Mouse (Mus musculus): ENCODE measurements at regions not wholly inside any gene's neighbourhood (a gene's known extent, or its start where the extent isn't known, plus 50 kb on each side); places are given as distances from the start of the nearest gene placed in this dataset.

DNA sequence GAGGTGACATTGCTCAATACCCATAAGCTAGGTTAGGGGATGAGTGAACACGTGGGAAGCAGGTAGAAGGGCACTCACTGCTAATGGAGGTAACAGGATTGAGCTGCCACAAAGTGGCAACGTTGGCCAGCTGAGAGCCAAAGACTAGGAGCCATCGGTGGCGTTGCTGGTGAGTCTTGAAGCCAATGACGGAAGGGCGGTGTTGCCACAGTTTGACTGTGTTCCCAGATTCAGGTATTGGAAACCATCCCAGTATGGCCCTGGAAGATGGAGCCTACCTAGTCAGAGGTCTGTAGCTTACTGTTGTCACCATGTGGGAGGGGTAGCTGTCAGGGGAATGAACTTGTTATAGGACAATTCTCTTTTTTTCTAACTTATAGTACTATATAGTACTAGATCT lies 158.4 kb downstream of the Ly86 start:
- DNase-seq (ENCODE audit: low read depth, low spot score), result no peak

DNA sequence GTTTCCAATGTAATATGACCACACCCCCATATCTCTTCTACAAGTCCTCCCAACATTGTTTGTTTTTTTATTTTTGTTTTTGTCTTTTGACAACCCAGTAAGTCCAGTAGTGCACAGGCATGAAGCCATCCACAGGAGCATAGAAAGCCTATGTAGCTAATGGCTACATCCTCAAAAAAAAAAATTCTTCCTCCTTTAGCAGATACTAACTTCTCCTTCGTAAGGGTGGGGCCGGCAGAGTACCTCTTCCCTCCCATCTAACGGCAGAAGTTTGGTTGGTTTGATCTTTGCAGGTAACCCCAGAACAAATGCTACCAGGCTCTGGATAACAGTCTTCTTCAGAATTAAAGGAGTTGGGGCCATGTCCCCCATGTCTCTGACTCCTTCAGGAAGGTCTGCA lies 158.9 kb downstream of the Ly86 start:
- DNase-seq (ENCODE audit: low read depth, low spot score), result no peak

DNA sequence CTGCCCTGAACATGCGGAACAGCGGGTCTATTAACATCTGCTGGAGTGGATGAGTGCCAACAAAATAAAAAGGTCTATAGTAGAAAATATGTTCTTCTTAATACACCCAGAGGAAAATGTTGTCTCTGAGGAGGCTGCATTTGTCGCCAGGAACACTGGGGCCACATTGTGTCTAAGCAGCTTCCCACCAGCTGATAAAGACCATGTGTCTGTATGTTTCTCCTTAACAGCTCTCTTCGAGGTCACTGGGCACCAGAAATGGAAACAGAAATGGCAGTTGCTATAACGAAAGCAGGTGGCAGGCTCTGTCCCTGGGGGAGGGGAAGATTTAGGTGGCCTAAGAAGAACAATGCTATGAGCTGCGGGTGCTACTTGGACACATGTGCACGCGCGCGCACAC lies 159.4 kb downstream of the Ly86 start:
- no peak for DNase-seq (ENCODE audit: low read depth, low spot score)

DNA sequence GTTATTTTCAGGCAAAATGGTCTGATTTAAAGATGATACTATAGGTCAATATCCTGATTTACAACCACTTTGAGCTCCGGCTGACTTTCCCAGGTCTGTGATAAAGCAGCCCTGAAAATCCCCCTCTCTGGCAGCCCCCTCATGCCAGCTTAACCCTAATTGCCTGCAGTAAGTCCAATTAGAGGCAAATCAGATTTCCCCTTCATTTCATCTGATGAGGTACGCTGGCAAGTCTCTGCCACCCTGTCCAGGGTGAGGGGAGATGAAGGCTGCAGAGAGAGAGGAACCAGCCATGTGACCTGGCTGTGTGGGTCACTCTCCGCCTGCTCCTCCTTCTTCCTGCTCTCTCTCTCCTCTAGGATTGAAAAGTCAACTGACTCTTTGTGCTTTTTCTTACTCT lies 160.6 kb downstream of the Ly86 start:
- no peak for DNase-seq (ENCODE audit: low read depth, low spot score)

DNA sequence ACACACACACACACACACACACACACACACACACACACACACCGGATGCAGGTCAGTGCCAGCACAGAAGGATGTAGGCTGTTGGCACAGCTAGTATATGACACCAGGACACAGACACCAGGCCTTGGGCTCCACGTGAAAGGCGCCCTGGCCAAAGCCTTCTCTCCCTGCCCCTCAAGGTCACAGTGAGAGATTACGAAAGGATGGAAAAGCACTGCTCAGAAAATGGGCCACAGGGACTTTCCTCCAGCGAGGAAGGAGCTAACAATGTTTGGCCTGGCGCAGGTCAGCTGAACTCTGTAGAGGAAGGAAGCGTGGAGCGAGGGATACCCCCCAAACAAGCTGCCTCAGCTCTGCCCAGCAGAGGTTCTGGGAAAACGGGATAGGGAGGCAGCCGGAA lies 161.0 kb downstream of the Ly86 start:
- DNase-seq (ENCODE audit: low read depth, low spot score), result no peak

DNA sequence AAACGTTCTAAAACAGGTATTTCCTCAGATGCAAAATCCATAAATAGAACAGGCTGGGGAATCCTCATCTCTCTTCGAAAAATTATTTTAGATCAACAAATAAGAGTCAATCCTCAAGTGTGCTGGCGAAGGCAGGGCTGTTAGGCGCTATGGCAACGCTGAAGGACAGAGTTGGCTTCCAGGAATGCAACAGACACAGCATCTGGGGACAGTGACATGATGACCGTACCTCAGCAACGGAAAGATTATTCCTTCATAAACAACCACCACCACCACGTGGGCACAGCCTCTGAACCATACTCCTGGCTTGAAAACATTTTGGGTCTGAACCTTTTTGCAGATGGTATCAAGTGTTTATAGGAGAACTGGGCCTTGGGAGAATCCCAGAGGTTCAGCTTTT lies 161.7 kb downstream of the Ly86 start:
- no peak for DNase-seq (ENCODE audit: low read depth, low spot score)

DNA sequence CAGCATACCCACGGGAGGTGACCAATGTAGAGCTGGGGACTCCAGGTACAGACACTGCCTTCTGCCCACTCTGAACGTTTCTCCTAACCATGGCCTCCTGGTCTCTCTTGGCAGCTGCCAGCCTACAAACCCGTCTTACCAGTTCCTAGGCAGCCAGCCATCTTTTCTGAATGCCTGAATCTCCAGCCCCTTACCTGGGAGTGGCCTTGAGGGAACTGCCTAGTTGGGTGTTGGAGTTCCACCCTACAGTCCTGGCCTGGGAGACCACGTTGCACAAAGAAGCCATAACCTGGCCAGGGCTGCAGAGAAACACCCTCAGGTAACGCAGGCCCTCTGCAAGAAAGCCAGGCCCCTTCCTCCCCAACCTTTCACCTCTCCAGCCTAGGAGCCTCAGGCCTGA lies 162.1 kb downstream of the Ly86 start:
- no peak for DNase-seq (ENCODE audit: low read depth, low spot score)

DNA sequence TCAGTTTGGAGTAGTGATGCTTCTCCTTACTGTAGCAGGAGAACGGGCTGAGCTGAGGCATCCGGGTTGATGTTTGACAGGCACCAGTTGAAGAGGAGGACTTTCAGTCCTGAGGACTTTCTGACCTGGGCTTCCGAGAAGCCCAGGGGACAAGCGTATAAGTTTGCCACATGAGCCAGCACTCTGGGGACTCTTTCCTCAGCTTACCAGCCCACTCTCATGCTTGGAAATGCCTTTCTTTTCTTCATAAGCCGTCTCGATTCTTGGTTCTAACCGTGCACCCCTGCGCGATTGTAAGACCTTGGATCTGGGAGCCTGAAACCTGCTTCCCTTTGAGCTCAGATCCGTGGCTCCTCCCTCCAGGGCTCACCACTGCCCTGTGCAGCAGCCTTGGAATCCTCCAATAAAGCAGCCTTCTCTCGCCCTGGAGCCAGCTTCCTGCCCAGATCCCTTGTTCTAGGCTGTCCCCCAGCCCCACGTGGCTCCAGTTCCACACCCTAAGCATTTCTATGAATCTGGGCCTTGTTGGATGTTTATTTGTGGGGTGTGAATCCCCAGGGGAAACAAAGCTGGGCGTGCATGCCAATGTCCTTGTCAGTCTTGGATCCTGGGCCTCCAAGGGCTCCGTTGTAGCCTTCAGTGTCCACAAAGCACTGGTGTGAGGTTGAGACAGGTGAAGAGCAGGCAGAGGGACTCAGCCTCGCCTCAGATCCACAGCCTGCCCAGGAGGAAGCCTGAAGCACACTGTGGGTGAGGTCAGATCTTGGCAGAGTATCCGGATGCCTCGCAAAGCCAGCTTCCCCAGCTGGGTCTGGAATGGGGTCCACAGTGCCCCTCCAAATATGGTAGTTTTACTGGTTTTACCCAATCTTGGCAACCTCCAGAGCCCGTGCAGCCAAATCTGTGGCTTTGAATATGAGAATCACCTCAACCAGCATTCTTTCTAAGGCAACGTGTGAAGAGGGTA lies 163.7 kb downstream of the Ly86 start:
- DNase-seq (ENCODE audit: low read depth, low spot score), result no peak

DNA sequence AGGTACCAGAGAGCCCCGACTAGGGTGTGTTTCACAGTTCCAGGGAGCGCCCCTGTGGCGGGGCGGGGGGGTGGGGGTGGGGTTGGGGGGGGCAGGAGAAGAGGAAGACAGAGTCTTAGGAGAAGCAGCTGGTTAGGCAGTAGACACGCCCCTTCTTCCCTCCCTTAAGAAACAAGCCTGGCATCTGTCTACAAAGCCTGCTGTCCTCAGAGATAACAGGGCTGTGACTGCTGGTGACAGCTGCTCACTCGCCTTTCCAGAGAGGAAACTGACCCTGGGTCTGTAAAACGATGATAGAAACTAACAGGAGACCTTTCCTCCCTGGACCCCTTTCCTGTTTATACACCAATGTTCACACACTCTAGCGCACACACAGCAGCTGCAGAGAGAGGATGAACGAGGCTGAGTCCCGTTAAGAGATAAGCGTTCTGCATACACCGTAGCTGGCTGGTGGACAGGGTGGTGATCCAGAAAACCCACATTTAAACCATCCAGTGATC lies 164.4 kb downstream of the Ly86 start:
- DNase-seq (ENCODE audit: low read depth, low spot score), result no peak

DNA sequence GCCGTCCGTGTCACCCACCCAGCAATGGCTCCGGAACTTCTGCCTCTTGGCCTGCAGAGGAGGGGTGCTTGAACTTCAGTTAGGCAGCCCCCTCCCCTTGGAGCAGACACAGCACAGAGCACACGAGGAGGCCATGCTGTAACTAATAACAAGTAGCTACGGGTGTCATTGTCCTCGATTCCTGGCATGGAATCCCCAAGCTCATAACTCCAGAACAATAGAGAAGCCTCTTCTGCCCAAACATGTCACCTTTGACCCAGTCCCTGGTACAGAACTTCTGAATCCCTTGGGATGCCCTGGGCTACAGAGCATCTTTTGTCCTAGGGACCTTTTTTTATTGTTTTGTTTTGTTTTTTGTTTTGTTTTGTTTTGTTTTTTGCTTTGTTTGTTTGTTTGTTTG lies 165.5 kb downstream of the Ly86 start:
- no peak for DNase-seq (ENCODE audit: low read depth, low spot score)

DNA sequence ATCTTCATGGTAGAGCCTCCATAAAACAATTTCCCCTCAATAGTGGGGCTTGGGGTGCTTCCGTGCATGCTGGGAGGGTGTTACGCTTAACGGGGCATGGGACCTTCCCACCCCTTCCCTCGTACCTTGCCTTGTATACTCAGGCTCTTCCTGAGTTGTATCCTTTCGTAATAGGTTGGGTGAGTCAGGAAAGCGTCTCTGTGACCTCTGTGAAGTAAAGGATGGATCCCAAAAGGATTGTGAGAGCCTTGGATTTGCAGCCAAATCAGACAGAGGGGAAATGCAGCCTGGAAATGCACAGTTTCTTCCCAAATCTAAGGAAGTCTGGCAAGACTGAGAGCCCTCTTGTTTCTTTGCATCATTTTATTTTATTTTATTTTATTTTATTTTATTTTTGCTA lies 166.0 kb downstream of the Ly86 start:
- no peak for DNase-seq (ENCODE audit: low read depth, low spot score)

DNA sequence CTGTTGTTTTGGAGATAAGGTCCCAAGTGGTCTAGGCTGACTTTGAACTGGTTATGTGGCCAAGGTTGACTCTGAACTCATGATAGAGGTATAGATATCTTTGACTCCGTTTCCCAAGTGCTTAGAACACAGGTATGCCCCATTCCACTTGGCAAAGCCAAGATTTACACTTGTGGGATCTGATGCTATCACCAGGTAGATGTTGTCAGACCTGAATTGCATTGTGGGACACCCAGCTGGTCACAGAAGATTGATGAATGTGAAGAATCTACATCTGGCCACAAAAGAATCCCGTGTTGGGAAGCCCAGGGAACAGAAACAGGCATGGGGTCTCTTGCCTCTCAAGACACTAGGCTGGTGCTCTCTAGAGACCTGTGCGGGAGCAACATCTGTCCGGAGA lies 166.4 kb downstream of the Ly86 start:
- DNase-seq (ENCODE audit: low read depth, low spot score), result no peak

DNA sequence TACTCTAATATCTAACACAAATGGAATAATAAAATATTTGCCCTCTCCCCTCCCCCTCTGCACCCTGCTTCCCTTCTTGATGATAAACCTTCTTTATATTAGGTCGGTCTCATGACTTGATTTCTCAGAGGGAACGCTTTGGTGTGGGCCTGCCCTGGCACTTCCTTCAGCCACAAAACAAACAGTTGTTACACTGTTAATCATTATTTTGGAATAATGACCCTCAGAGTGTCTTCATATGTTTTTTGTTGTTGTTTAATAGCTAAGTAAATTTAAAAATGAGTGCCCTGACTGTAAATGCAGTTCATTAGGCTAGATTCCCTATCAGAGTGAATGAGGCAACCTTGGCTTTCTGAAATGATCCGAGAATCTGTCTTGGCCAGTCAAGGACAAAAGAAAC lies 167.8 kb downstream of the Ly86 start:
- DNase-seq (ENCODE audit: low read depth, low spot score), result no peak

DNA sequence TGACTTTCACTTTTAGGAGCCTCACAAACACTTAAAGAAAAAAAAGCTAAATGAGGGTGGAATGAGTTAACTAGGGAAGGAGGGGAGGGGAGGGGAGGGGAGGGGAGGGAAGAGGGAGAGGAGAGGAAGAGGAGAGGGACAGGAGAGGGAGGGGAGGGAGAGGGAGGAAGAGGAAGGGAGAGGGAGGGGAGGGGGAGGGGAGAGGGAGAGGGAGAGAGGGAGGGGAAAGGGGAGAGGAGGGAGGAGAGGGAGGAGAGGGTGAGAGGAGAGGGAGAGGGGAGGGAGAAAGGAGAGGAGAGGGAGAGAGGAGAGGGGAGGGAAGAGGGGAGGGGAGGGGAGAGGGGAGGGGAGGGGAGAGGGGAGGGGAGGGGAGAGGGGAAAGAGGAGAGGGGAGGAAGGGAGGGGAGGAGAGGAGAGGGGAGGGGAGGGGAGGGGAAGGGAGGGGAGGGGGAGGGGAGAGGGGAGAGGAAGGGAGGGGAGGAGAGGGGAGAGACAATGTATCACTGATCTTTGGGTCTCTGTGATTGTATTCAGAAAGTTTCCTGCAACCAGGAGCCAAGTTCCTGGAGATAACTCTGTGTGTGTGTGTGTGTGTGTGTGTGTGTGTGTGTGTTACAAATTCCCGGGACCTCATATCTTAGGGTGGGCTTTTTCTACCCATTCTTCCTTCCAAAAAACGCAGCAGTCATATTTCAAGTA lies 168.3 kb downstream of the Ly86 start:
- no peak for DNase-seq (ENCODE audit: low read depth, low spot score)

DNA sequence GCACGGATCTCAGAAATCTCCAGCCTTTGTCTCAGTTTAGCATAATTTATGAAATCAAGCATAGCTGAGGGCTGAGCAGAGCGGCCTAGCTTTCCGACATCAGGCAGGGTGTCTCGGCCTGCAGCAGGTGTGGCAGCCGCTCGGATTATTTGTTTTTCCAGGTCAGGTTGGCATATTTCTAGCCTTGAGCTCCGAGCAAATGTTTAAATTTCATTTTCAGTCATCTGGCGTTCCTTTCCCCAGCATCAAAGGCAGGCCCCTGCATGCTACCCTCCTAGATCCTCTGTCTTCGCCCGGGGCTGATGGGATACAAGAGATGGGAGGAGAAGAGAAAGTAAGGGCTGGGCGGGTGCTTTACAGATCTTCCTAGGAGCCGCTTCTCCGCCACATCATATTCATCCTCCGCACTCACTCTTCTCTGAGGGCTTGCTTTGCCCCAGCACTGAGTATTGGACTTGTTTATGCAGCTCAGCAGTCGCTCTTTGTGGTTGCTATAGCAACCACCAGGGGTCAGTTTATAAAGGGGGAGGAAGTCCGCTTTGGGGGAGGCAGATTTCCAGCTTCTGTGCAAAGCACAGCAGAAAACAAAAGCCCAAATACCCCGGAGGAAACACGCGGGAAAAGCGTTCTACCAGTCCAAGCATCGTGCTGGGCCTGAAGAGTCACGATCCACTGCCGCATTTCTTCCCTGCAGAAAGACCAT lies 169.0 kb downstream of the Ly86 start:
- DNase-seq (ENCODE audit: low read depth, low spot score), result no peak

DNA sequence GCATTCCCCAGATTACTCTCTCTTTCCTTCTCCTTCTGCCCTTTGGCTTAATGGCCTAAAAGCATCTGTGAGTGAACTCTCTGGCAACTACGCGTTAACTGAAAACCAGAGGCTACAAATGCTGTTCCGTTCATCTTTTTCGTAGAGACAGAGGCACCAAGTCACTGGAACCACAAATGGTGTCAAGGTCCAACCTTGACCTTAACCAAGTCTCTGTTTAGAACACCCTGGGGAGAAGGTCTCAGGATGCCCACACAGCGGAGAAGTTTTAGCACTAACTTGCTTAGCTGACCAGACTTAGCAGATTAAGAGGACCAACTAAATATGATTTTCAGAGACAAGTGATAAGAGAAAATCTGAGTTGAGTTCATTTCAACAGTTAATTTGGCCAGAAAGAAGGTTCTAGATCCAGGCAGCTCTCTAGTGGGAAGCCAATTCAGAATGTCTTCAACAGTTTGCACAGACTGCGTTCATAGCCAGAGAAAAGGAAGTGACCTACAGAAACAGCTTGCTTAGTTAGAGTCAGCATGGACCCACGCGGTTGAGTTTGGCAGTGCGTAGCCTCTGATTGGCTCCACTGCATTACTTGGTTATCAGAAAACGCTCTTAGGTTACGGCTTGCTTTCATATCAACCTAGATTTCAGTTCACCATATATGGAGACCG lies 169.8 kb downstream of the Ly86 start:
- no peak for DNase-seq (ENCODE audit: low read depth, low spot score)

DNA sequence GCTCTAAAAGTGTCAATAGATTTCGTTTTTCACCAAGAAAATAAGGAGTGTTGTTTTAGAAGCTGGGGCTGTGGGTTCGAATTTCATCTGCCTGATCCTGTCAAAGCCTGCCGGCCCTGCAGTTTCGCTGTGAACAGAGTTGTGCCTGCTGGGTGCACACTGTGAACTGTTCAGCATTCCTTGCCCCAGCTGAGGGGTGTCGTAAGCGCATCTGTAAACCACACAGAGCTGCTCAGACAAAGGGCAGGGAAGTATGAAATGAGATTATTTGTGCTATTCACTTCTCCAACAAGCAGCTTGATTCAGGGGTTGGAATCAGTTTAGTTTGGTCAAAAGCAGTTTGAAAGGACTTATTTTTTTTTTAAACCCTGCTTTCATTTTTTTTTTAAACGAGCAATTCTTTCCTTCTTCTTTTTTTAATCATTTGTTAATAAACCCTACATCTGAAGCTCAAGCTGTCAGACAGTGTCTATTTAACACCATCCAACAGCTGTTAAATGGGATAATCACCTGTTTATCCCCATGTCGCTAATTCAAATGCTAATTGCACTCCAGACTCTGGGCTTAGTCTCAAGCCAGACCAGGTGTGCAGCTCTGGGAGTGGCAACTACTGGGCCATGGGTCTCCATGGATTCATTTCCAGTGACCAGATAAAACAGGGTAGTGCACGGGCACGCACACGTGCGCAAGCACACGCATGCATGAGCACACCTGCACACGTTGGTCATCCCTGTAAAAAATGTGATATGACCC lies 172.2 kb downstream of the Ly86 start:
- DNase-seq (ENCODE audit: low read depth, low spot score), result no peak

DNA sequence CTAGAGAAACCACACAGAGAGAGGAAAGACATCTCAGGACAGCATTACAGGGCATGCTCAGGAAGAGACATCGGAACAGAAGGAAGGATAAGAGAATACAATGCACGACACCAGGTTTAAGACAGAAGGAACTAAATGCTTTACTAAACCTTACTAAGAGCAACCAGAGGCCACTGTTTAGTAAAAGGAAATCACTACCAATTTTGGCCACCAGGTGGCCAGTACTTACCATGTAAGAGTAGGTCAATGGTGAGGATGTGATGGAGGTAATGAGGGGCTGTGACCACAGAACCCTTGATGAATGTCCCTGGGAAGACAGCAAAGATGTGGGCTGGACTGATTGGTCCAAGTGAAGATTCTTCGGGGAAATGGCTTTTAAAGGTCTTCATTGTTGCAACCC lies 174.9 kb downstream of the Ly86 start:
- DNase-seq (ENCODE audit: low read depth, low spot score), result peak; percentile 52

DNA sequence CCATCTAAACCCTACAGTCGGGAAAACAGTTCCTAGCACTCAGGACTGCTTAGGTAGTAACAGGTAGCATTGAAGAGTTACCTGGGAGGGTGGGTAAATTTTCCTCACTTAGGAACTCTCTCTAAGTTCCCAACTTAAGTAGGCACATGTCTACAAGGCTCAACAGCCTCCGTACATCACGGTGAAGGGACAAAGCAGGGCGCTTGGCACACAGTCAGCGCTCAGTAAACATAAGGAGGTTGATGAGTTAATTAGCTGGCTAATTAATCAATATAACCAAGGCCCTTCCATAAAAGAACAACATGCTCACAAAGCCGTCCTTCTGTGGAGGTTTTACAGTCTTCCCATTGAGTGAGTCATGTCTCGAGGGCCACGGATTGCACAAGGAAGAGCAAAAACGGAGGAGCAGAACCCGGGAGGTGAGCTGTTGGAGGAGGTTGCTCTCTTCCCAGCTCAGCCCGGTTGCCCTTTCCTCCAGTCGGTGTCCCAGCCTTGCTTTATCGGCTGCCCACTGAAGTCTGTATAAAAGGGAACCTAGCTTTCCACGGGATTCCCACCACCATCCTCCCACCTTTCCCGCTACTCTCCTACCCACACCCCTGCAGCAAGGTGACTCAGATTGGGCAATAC lies 180.2 kb downstream of the Ly86 start:
- DNase-seq (ENCODE audit: low read depth, low spot score), result no peak

DNA sequence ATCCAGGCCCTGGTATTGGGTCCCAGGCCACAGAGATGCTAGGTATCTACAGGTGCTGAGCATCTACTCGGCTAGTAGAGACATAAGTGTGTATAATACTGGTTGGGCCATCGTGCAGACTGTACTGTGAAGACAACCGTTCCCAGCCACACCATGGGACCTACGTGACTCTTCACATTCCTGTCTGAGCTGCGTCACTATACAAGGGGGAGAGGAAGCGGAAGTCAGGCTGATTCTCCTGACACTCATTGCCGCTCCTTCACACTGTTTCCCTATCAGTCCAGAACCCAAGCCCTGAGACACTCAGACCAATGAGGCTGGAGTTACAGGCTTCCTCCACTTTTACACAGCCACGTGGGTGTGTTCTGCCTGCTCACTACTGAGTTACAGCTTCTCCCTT lies 181.1 kb downstream of the Ly86 start:
- no peak for DNase-seq (ENCODE audit: low read depth, low spot score)

DNA sequence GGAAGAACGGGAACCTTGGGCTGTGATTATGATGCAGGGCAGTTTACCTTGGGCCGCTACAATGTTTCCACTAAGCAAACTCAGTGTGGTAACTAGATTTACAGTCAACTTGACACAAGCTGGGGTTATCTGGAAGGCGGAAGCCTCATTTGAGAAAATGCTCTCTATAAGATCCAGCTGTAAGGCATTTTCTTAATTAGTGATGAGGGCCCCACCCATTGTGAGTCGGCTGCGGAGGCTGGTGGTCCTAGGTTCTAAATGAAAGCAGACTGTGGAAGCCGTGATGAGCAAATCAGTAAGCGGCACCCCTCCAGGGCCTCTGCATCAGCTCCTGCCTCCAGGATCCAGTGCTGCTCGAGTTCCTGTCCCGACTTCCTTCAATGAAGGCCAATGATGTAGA lies 183.4 kb downstream of the Ly86 start:
- no peak for DNase-seq (ENCODE audit: low read depth, low spot score)

All from WW6 (cell line).